Mouse (Mus musculus): Measurements from ENCODE around the gene Srpr. TPM values are rescaled to one million over a fixed set of nuclear protein-coding genes. Genes with fewer than 3 reads are reported as not detected.
A peak's percentile ranks its signal among the peaks of the same experiment; 100 is the strongest.

Gene Srpr
- polyA plus RNA-seq, 1 experiment, result 39.7 TPM

DNA sequence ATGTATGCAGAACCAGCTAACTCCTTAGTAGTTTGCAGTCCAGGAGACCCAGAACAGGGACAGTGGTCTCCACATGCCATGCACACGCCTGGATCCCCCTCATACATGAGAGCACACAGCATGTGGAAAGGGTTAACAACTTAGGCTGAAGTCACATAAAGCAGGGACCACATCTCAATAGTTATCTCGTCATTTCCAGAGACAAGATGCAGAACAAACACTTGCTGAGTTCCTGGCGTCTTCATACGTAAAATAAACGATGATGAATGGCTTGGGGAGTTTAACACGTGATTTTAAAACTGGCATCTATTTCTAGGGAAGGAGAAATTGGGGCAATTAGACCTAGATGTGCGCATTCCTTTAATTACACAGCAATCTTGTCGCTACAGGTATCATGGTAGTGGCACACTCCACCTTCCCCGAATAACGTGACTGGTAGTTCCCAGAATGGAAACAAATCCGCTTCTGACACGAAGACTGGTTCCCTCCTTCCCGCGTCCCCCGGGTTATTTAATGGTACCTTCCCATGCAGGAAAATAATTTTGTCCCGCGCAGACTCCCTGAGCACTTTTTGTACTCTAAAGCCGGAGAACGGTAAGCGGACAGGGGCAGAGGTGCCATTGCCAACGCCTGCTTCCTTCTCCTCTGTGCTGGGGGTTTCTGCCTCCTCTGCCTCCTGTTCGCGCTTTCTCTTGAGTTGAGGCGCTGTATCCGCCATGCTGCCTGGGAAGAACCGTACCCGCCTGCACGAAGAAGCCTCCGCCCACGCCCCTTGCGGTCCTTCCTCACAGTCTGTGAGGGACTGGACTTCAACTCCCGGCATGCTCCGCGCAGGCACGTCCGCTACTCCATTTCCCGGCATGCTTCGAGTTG is 24.5 kb upstream of the Srpr start, which contains the start of gene Dcps:
Dcps (minus strand) TSS at position 811 of the 873 bp plus-strand sequence.
- H3K27ac ChIP-seq (ENCODE audit: insufficient read depth, low read depth, low read length), result peak within 1 kb of the TSS; percentile 55
- peaks cover 4% of the 10 kb centered on the region; the same call in 1 of the 2 replicates for H3K4me1 ChIP-seq (ENCODE audit: control insufficient read depth, insufficient read depth, insufficient read length, low read length)
- TF ChIP-seq POLR2A (IDR thresholded peaks at IDR 0.05; ENCODE audit: low read depth, low read length) (peak; percentile 33; the same call in 1 of the 2 replicates), CTCF (IDR thresholded peaks at IDR 0.05; ENCODE audit: extremely low read depth, insufficient read length, insufficient replicate concordance, low read depth, low read length) (peak; percentile 10; the same call in 1 of the 2 replicates)
- under 1% methylated on average over 38 of the region's 38 CpGs for WGBS
- H3K27me3 ChIP-seq (ENCODE audit: control insufficient read depth, insufficient read depth, low read length), result no peaks in the 10 kb centered on the region
- no peaks in the 10 kb centered on the region for H3K36me3 ChIP-seq (ENCODE audit: control insufficient read depth, insufficient read depth, low read length)
- peak within 1 kb of the TSS; percentile 74 for H3K4me3 ChIP-seq (ENCODE audit: low read depth, low read length)

DNA sequence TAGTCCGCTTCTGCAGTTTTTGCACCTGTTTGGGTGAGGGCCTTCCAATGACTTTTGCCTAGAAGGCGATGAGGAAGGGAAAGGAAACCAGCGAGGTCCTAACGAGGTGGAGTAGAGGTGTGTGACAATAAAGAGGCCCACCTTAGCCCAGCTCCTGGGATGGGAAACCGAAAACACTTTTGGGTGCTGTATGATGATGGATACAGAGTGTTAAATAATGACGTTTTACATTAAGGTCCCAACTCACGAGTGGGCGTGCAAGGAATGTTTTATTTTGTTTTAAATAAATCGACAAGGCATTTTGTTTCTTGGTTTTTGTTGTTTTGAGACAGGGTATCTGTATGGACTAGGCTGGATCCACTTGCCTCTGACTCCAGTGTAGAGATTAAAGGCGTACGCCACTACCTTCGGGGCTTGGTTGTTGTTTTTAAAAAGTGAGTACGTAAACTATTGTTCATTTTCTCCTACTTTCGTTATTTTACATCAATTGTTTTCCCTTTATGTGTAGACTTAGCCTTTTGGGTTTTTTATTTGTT is 23.8 kb upstream of the Srpr start:
- Histone ChIP-seq H3K36me3 (ENCODE audit: control insufficient read depth, insufficient read depth, low read length) (no peaks in the 10 kb centered on the region), H3K4me3 (ENCODE audit: low read depth, low read length) (peak overlapping the region; percentile 74), H3K27me3 (ENCODE audit: control insufficient read depth, insufficient read depth, low read length) (no peaks in the 10 kb centered on the region), H3K27ac (ENCODE audit: insufficient read depth, low read depth, low read length) (no peak overlapping the region), H3K4me1 (ENCODE audit: control insufficient read depth, insufficient read depth, insufficient read length, low read length) (peaks cover 4% of the 10 kb centered on the region; the same call in 1 of the 2 replicates)
- WGBS, result 41% methylated on average over 14 of the region's 14 CpGs
- TF ChIP-seq POLR2A (IDR thresholded peaks at IDR 0.05; ENCODE audit: low read depth, low read length) (0 out of 2 replicates have a peak, but pooled peaks have one; percentile 3), CTCF (IDR thresholded peaks at IDR 0.05; ENCODE audit: extremely low read depth, insufficient read length, insufficient replicate concordance, low read depth, low read length) (no peak)

DNA sequence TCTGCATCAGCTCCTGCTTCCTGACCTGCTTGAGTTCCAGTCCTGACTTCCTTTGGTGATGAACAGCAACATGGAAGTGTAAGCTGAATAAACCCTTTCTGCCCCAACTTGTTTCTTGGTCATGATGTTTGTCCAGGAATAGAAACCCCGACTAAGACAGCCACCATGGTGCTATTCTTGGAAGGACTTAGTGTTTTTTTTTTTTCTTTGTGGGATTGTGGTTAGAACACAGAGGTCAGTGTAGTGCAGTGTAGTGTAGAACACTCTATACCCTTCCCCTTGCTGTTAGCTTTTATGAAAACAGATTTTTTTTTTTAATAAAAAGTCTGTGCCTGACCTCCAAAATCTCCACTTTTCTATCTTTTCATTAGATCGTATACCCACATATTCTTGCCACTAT is 17.1 kb upstream of the Srpr start:
- H3K27me3 ChIP-seq (ENCODE audit: control insufficient read depth, insufficient read depth, low read length), result no peaks in the 10 kb centered on the region
- no peaks in the 10 kb centered on the region for H3K4me1 ChIP-seq (ENCODE audit: control insufficient read depth, insufficient read depth, insufficient read length, low read length)
- H3K27ac ChIP-seq (ENCODE audit: insufficient read depth, low read depth, low read length), result no peak overlapping the region
- 81% methylated on average over 2 of the region's 2 CpGs for WGBS
- no peak for TF ChIP-seq CTCF (IDR thresholded peaks at IDR 0.05; ENCODE audit: extremely low read depth, insufficient read length, insufficient replicate concordance, low read depth, low read length)
- TF ChIP-seq POLR2A (IDR thresholded peaks at IDR 0.05; ENCODE audit: low read depth, low read length), result no peak
- H3K36me3 ChIP-seq (ENCODE audit: control insufficient read depth, insufficient read depth, low read length), result peaks cover 11% of the 10 kb centered on the region
- H3K4me3 ChIP-seq (ENCODE audit: low read depth, low read length), result no peak overlapping the region

DNA sequence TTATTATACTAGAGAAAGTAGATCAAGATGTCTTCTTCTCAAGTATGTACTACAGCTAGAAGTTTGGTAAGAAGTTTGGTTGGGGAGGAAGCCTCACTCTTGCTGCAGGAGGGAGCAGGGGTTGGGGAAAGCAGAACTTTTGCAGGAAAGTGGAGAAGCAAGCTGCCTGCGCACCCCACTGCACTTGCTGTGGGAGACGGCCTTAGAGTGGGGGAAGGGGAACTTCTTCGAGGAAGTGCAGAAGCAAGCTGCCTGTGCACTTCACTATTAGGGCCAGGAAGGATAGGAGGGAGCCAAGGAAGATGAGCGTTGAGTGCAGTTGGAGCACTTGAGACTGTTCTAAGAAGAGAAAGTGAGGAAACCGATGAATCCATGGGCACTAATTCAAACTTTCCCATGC is 16.6 kb upstream of the Srpr start:
- no peak overlapping the region for H3K4me3 ChIP-seq (ENCODE audit: low read depth, low read length)
- WGBS, result 81% methylated on average over 5 of the region's 5 CpGs
- no peaks in the 10 kb centered on the region for H3K4me1 ChIP-seq (ENCODE audit: control insufficient read depth, insufficient read depth, insufficient read length, low read length)
- peaks cover 14% of the 10 kb centered on the region for H3K36me3 ChIP-seq (ENCODE audit: control insufficient read depth, insufficient read depth, low read length)
- H3K27ac ChIP-seq (ENCODE audit: insufficient read depth, low read depth, low read length), result no peak overlapping the region
- TF ChIP-seq POLR2A (IDR thresholded peaks at IDR 0.05; ENCODE audit: low read depth, low read length), result no peak
- TF ChIP-seq CTCF (IDR thresholded peaks at IDR 0.05; ENCODE audit: extremely low read depth, insufficient read length, insufficient replicate concordance, low read depth, low read length), result no peak
- H3K27me3 ChIP-seq (ENCODE audit: control insufficient read depth, insufficient read depth, low read length), result no peaks in the 10 kb centered on the region

DNA sequence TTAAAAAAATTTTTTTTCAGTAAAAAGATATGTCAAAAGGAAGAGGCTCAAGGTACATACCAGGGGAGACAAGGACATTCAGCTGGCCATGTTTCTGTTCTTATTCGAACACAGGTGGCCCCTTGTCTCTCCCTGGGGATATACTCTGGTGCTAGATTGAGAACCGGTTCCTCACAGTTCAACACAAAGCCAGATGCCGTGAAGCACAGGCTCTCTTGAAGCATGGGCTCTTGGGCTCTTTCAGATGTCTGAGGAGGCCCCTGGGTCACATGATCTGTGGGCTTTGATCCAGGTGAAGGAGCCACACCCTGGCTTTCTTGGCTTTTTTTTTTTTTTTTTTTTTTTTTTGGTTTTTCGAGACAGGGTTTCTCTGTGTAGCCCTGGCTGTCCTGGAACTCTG is 13.5 kb upstream of the Srpr start:
- Histone ChIP-seq H3K36me3 (ENCODE audit: control insufficient read depth, insufficient read depth, low read length) (peaks cover 42% of the 10 kb centered on the region), H3K4me1 (ENCODE audit: control insufficient read depth, insufficient read depth, insufficient read length, low read length) (no peaks in the 10 kb centered on the region), H3K27ac (ENCODE audit: insufficient read depth, low read depth, low read length) (no peak overlapping the region), H3K27me3 (ENCODE audit: control insufficient read depth, insufficient read depth, low read length) (no peaks in the 10 kb centered on the region), H3K4me3 (ENCODE audit: low read depth, low read length) (no peak overlapping the region)
- 42% methylated on average over 4 of the region's 4 CpGs for WGBS
- no peak for TF ChIP-seq CTCF (IDR thresholded peaks at IDR 0.05; ENCODE audit: extremely low read depth, insufficient read length, insufficient replicate concordance, low read depth, low read length)
- TF ChIP-seq POLR2A (IDR thresholded peaks at IDR 0.05; ENCODE audit: low read depth, low read length), result no peak

DNA sequence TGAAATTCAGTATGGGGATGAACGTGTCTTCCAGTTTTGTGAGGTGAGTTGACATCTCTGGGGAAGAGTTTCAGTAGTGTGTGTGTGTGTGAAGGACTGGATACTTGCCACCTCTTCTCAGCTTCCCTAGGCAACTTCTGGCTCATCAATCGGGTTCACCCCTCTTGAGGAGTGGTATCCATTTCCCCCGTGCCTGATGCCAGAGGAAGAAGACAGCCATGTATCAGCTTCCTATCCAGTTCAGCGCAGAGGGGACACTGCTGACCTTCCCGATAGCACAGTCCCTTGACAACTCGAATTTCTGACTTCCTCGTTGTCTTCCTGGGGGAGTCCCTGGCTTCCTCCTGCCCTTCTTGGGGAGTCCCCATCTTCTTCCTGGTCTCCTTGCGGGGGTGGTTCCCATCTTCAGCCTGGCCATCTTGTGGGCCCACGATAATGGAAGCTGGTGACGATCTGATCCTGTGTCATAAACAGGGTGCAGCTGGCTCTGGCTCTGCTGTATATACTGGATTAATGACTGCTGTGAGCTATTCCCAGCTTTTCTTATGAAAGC is 12.5 kb upstream of the Srpr start:
- no peak for TF ChIP-seq POLR2A (IDR thresholded peaks at IDR 0.05; ENCODE audit: low read depth, low read length)
- no peak for TF ChIP-seq CTCF (IDR thresholded peaks at IDR 0.05; ENCODE audit: extremely low read depth, insufficient read length, insufficient replicate concordance, low read depth, low read length)
- Histone ChIP-seq H3K4me3 (ENCODE audit: low read depth, low read length) (no peak overlapping the region), H3K27me3 (ENCODE audit: control insufficient read depth, insufficient read depth, low read length) (no peaks in the 10 kb centered on the region), H3K4me1 (ENCODE audit: control insufficient read depth, insufficient read depth, insufficient read length, low read length) (no peaks in the 10 kb centered on the region), H3K36me3 (ENCODE audit: control insufficient read depth, insufficient read depth, low read length) (peaks cover 47% of the 10 kb centered on the region), H3K27ac (ENCODE audit: insufficient read depth, low read depth, low read length) (no peak overlapping the region)
- WGBS, result 79% methylated on average over 10 of the region's 10 CpGs

DNA sequence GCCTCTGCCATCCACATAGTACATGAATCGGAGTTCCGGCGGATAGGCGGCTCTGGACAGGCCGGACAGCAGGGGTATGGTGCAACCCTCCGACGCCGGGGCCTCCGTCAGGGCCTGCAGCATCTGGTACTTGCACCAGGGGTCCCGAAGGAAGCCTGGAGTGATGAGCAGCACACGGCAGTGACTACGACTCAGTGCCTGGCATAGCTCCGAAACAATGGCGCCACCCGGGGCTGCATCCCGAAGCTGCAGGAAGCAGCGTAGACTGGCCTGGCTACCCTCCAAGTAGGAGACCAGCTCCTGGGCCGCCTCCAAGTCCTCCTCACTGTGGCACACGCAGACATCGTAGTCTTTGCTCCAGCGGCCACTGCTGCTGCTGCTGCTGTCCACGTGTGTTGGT is 11.3 kb upstream of the Srpr start:
- Histone ChIP-seq H3K27ac (ENCODE audit: insufficient read depth, low read depth, low read length) (no peak overlapping the region), H3K4me3 (ENCODE audit: low read depth, low read length) (no peak overlapping the region), H3K27me3 (ENCODE audit: control insufficient read depth, insufficient read depth, low read length) (no peaks in the 10 kb centered on the region), H3K4me1 (ENCODE audit: control insufficient read depth, insufficient read depth, insufficient read length, low read length) (no peaks in the 10 kb centered on the region), H3K36me3 (ENCODE audit: control insufficient read depth, insufficient read depth, low read length) (peaks cover 47% of the 10 kb centered on the region)
- 77% methylated on average over 22 of the region's 22 CpGs for WGBS
- TF ChIP-seq POLR2A (IDR thresholded peaks at IDR 0.05; ENCODE audit: low read depth, low read length), result no peak
- no peak for TF ChIP-seq CTCF (IDR thresholded peaks at IDR 0.05; ENCODE audit: extremely low read depth, insufficient read length, insufficient replicate concordance, low read depth, low read length)
